Mouse (Mus musculus): ENCODE data around the gene Glt6d1. TPM values are rescaled to one million over a fixed set of nuclear protein-coding genes. Genes with fewer than 3 reads are reported as not detected.
"Not testable (repeated sequence)": the region's sequence is repeated elsewhere in the genome, so short reads cannot be mapped to it uniquely, and the experiment has no call there.

Gene Glt6d1
- polyA plus RNA-seq (2014; fragmentation: Nextera tagmentation; extraction: Ambion mirVana), result not detected in 2 replicates

GRCm38 (mm10) chr2:25815748-25816147 is at the start of gene Glt6d1:
Gene Glt6d1, minus strand, starts transcription at chr2:25815848.
- H3K4me2 ChIP-seq (ENCODE audit: low read depth, low read length); ATAC-seq (replicated peaks; ENCODE audit: insufficient number of reproducible peaks, low FRiP score, low TSS enrichment, low read depth); H3K27ac ChIP-seq (replicated peaks; ENCODE audit: low read depth, low read length); DNase-seq (ENCODE audit: low spot score); H3K4me1 ChIP-seq (ENCODE audit: control insufficient read depth, insufficient read depth, low read length); H3K36me3 ChIP-seq (replicated peaks; ENCODE audit: control insufficient read depth, insufficient read depth, low read depth, low read length); H3K27me3 ChIP-seq (ENCODE audit: control insufficient read depth, insufficient read depth, low read length); H3K4me3 ChIP-seq (ENCODE audit: low read depth, low read length); H3K9me3 ChIP-seq (replicated peaks; ENCODE audit: control insufficient read depth, low read length); H3K9ac ChIP-seq (replicated peaks; ENCODE audit: low read length): not testable (repeated sequence)
- WGBS, result 70% methylated on average over 1 of the region's 1 CpGs

GRCm38 (mm10) chr2:25865412-25865811 is 49.8 kb upstream of the Glt6d1 start:
- H3K27me3 ChIP-seq (ENCODE audit: control insufficient read depth, insufficient read depth, low read length), result peaks cover 15% of the 10 kb centered on the region
- ATAC-seq (replicated peaks; ENCODE audit: insufficient number of reproducible peaks, low FRiP score, low TSS enrichment, low read depth) (no peak), DNase-seq (ENCODE audit: low spot score) (no peak)
- H3K4me1 ChIP-seq (ENCODE audit: control insufficient read depth, insufficient read depth, low read length), result no peaks in the 10 kb centered on the region
- H3K9ac ChIP-seq (replicated peaks; ENCODE audit: low read length), result no peak overlapping the region
- H3K4me3 ChIP-seq (ENCODE audit: low read depth, low read length), result no peak overlapping the region
- no peak overlapping the region for H3K27ac ChIP-seq (replicated peaks; ENCODE audit: low read depth, low read length)
- 11% methylated on average over 4 of the region's 4 CpGs for WGBS
- H3K4me2 ChIP-seq (ENCODE audit: low read depth, low read length), result no peak overlapping the region
- H3K9me3 ChIP-seq (replicated peaks; ENCODE audit: control insufficient read depth, low read length), result no peaks in the 10 kb centered on the region
- no peaks in the 10 kb centered on the region for H3K36me3 ChIP-seq (replicated peaks; ENCODE audit: control insufficient read depth, insufficient read depth, low read depth, low read length)

- peak overlapping the region; percentile 95 for H3K4me2 ChIP-seq (ENCODE audit: low read depth, low read length)
- no peaks in the 10 kb centered on the region for H3K4me1 ChIP-seq (ENCODE audit: control insufficient read depth, insufficient read depth, low read length)
- no peak overlapping the region for H3K9ac ChIP-seq (replicated peaks; ENCODE audit: low read length)
- WGBS, result 4% methylated on average over 18 of the region's 18 CpGs
- peak overlapping the region; percentile 36; the same call in 1 of the 2 replicates for H3K4me3 ChIP-seq (ENCODE audit: low read depth, low read length)
- H3K9me3 ChIP-seq (replicated peaks; ENCODE audit: control insufficient read depth, low read length), result no peaks in the 10 kb centered on the region
- H3K36me3 ChIP-seq (replicated peaks; ENCODE audit: control insufficient read depth, insufficient read depth, low read depth, low read length), result no peaks in the 10 kb centered on the region
- DNase-seq (ENCODE audit: low spot score), result no peak
- peaks cover 15% of the 10 kb centered on the region for H3K27me3 ChIP-seq (ENCODE audit: control insufficient read depth, insufficient read depth, low read length)
- no peak overlapping the region for H3K27ac ChIP-seq (replicated peaks; ENCODE audit: low read depth, low read length)
- no peak for ATAC-seq (replicated peaks; ENCODE audit: insufficient number of reproducible peaks, low FRiP score, low TSS enrichment, low read depth)
Measured at GRCm38 (mm10) chr2:25864230-25864629, 48.6 kb upstream of the Glt6d1 start.

- DNase-seq (ENCODE audit: low spot score) (peak; percentile 60), ATAC-seq (replicated peaks; ENCODE audit: insufficient number of reproducible peaks, low FRiP score, low TSS enrichment, low read depth) (no peak)
- under 1% methylated on average over 51 of the region's 53 CpGs for WGBS
- no peaks in the 10 kb centered on the region for H3K4me1 ChIP-seq (ENCODE audit: control insufficient read depth, insufficient read depth, low read length)
- H3K27ac ChIP-seq (replicated peaks; ENCODE audit: low read depth, low read length), result no peak within 1 kb of the TSS
- H3K9me3 ChIP-seq (replicated peaks; ENCODE audit: control insufficient read depth, low read length), result no peaks in the 10 kb centered on the region
- no peaks in the 10 kb centered on the region for H3K36me3 ChIP-seq (replicated peaks; ENCODE audit: control insufficient read depth, insufficient read depth, low read depth, low read length)
- peaks cover 15% of the 10 kb centered on the region for H3K27me3 ChIP-seq (ENCODE audit: control insufficient read depth, insufficient read depth, low read length)
- H3K4me2 ChIP-seq (ENCODE audit: low read depth, low read length), result peak within 1 kb of the TSS; percentile 95
- peak within 1 kb of the TSS; percentile 36 for H3K4me3 ChIP-seq (ENCODE audit: low read depth, low read length)
- H3K9ac ChIP-seq (replicated peaks; ENCODE audit: low read length), result no peak within 1 kb of the TSS
Measured at GRCm38 (mm10) chr2:25863337-25864131, 47.9 kb upstream of the Glt6d1 start, which contains the start of gene Kcnt1. Gene Kcnt1, plus strand, starts transcription at chr2:25863734.

- Histone ChIP-seq H3K36me3 (replicated peaks; ENCODE audit: control insufficient read depth, insufficient read depth, low read depth, low read length) (no peaks in the 10 kb centered on the region), H3K27ac (replicated peaks; ENCODE audit: low read depth, low read length) (no peak overlapping the region), H3K9ac (replicated peaks; ENCODE audit: low read length) (no peak overlapping the region), H3K4me1 (ENCODE audit: control insufficient read depth, insufficient read depth, low read length) (no peaks in the 10 kb centered on the region), H3K27me3 (ENCODE audit: control insufficient read depth, insufficient read depth, low read length) (peaks cover 15% of the 10 kb centered on the region), H3K4me3 (ENCODE audit: low read depth, low read length) (no peak overlapping the region), H3K9me3 (replicated peaks; ENCODE audit: control insufficient read depth, low read length) (no peaks in the 10 kb centered on the region), H3K4me2 (ENCODE audit: low read depth, low read length) (no peak overlapping the region)
- WGBS, result 67% methylated on average over 5 of the region's 5 CpGs
- no peak for DNase-seq (ENCODE audit: low spot score)
- no peak for ATAC-seq (replicated peaks; ENCODE audit: insufficient number of reproducible peaks, low FRiP score, low TSS enrichment, low read depth)
Measured at GRCm38 (mm10) chr2:25862696-25863270, 47.1 kb upstream of the Glt6d1 start.

GRCm38 (mm10) chr2:25862038-25862437 is 46.4 kb upstream of the Glt6d1 start:
- Histone ChIP-seq H3K4me3 (ENCODE audit: low read depth, low read length) (no peak overlapping the region), H3K27ac (replicated peaks; ENCODE audit: low read depth, low read length) (no peak overlapping the region), H3K4me2 (ENCODE audit: low read depth, low read length) (no peak overlapping the region), H3K4me1 (ENCODE audit: control insufficient read depth, insufficient read depth, low read length) (no peaks in the 10 kb centered on the region), H3K27me3 (ENCODE audit: control insufficient read depth, insufficient read depth, low read length) (peaks cover 15% of the 10 kb centered on the region), H3K9ac (replicated peaks; ENCODE audit: low read length) (no peak overlapping the region), H3K36me3 (replicated peaks; ENCODE audit: control insufficient read depth, insufficient read depth, low read depth, low read length) (no peaks in the 10 kb centered on the region), H3K9me3 (replicated peaks; ENCODE audit: control insufficient read depth, low read length) (no peaks in the 10 kb centered on the region)
- DNase-seq (ENCODE audit: low spot score) (no peak), ATAC-seq (replicated peaks; ENCODE audit: insufficient number of reproducible peaks, low FRiP score, low TSS enrichment, low read depth) (no peak)
- 63% methylated on average over 2 of the region's 2 CpGs for WGBS

GRCm38 (mm10) chr2:25859891-25860290 is 44.2 kb upstream of the Glt6d1 start:
- H3K9ac ChIP-seq (replicated peaks; ENCODE audit: low read length), result no peak overlapping the region
- H3K27ac ChIP-seq (replicated peaks; ENCODE audit: low read depth, low read length), result no peak overlapping the region
- no peaks in the 10 kb centered on the region for H3K9me3 ChIP-seq (replicated peaks; ENCODE audit: control insufficient read depth, low read length)
- H3K4me3 ChIP-seq (ENCODE audit: low read depth, low read length), result no peak overlapping the region
- no peak overlapping the region for H3K4me2 ChIP-seq (ENCODE audit: low read depth, low read length)
- WGBS, result 76% methylated on average over 3 of the region's 3 CpGs
- no peak for DNase-seq (ENCODE audit: low spot score)
- peaks cover 15% of the 10 kb centered on the region for H3K27me3 ChIP-seq (ENCODE audit: control insufficient read depth, insufficient read depth, low read length)
- H3K4me1 ChIP-seq (ENCODE audit: control insufficient read depth, insufficient read depth, low read length), result no peaks in the 10 kb centered on the region
- no peaks in the 10 kb centered on the region for H3K36me3 ChIP-seq (replicated peaks; ENCODE audit: control insufficient read depth, insufficient read depth, low read depth, low read length)
- no peak for ATAC-seq (replicated peaks; ENCODE audit: insufficient number of reproducible peaks, low FRiP score, low TSS enrichment, low read depth)

GRCm38 (mm10) chr2:25853998-25854397 is 38.4 kb upstream of the Glt6d1 start:
- no peak overlapping the region for H3K4me3 ChIP-seq (ENCODE audit: low read depth, low read length)
- no peak overlapping the region for H3K9ac ChIP-seq (replicated peaks; ENCODE audit: low read length)
- no peak overlapping the region for H3K4me2 ChIP-seq (ENCODE audit: low read depth, low read length)
- H3K4me1 ChIP-seq (ENCODE audit: control insufficient read depth, insufficient read depth, low read length), result no peaks in the 10 kb centered on the region
- DNase-seq (ENCODE audit: low spot score), result no peak
- H3K9me3 ChIP-seq (replicated peaks; ENCODE audit: control insufficient read depth, low read length), result no peaks in the 10 kb centered on the region
- H3K27ac ChIP-seq (replicated peaks; ENCODE audit: low read depth, low read length), result no peak overlapping the region
- H3K27me3 ChIP-seq (ENCODE audit: control insufficient read depth, insufficient read depth, low read length), result no peaks in the 10 kb centered on the region
- 74% methylated on average over 5 of the region's 5 CpGs for WGBS
- ATAC-seq (replicated peaks; ENCODE audit: insufficient number of reproducible peaks, low FRiP score, low TSS enrichment, low read depth), result no peak
- no peaks in the 10 kb centered on the region for H3K36me3 ChIP-seq (replicated peaks; ENCODE audit: control insufficient read depth, insufficient read depth, low read depth, low read length)

All from embryonic facial prominence, embryonic 11.5 days (tissue).